Mouse (Mus musculus): ENCODE measurements around the gene Olfr1420. TPM values are rescaled to one million over a fixed set of nuclear protein-coding genes. Genes with fewer than 3 reads are reported as not detected.
A peak's percentile ranks its signal among the peaks of the same experiment; 100 is the strongest.
"Not testable (repeated sequence)": the region's sequence is repeated elsewhere in the genome, so short reads cannot be mapped to it uniquely, and the experiment has no call there.

The Olfr1420 gene
- total and polyA plus RNA-seq, 3 experiments: not detected

- no peaks in the 10 kb centered on the region for H3K4me1 ChIP-seq (ENCODE audit: control insufficient read depth in 1 of 2, insufficient read depth in 2 of 2)
- H3K9ac ChIP-seq (ENCODE audit: insufficient read depth, low read depth): no peak overlapping the region
- H3K36me3 ChIP-seq (replicated peaks in 1 of 2; ENCODE audit: control insufficient read depth in 1 of 2, insufficient read depth in 1 of 2, low read length in 1 of 2): no peaks in the 10 kb centered on the region
- dilution Hi-C loops (cut with MboI; ENCODE audit: extremely low pct_ligation_motif_present, extremely low pct_unique_long_range_greater_than_20kb, low sequenced_read_pairs) (no loop called here), in situ Hi-C loops (cut with MboI; ENCODE audit: low pct_ligation_motif_present, low pct_unique_long_range_greater_than_20kb, low sequenced_read_pairs) (no loop called here)
- H3K4me3 ChIP-seq (replicated peaks in 1 of 3; ENCODE audit: low read depth in 2 of 3, low read length in 2 of 3, poor library complexity in 1 of 3): no peak overlapping the region
- H3K27me3 ChIP-seq (replicated peaks): no peaks in the 10 kb centered on the region
- DNase-seq (ENCODE audit: extremely low read depth): no peak
- no peak overlapping the region for H3K27ac ChIP-seq (ENCODE audit: insufficient read depth, low read depth)
- TF ChIP-seq UBTF (IDR thresholded peaks at IDR 0.05; ENCODE audit: low read depth, low read length): no peak
- TF ChIP-seq KAT2A (IDR thresholded peaks at IDR 0.05; ENCODE audit: insufficient replicate concordance, low read length): no peak
- no peak for TF ChIP-seq HCFC1 (IDR thresholded peaks at IDR 0.05; ENCODE audit: low read depth, low read length)
- TF ChIP-seq MAFK (IDR thresholded peaks at IDR 0.05; ENCODE audit: insufficient replicate concordance, low read length): no peak
- no peak for TF ChIP-seq MAX (IDR thresholded peaks at IDR 0.05; ENCODE audit: low read length)
- no peak for TF ChIP-seq JUN (IDR thresholded peaks at IDR 0.05; ENCODE audit: insufficient read depth, low read depth, low read length)
- no peak for TF ChIP-seq MEF2A (IDR thresholded peaks at IDR 0.05; ENCODE audit: borderline replicate concordance, low read depth, low read length)
- TF ChIP-seq RAD21 (IDR thresholded peaks at IDR 0.05; ENCODE audit: low read depth, low read length): peak; percentile 6
- TF ChIP-seq CTCF (conservative IDR thresholded peaks at IDR 0.05 in 1 of 2, IDR thresholded peaks at IDR 0.05 in 1 of 2; ENCODE audit: low read depth in 2 of 2, low read length in 2 of 2): peak in 1 of 2 experiments; percentile 16; a peak in 1 of 4 replicates
- H3K4me2 ChIP-seq (ENCODE audit: insufficient read depth, low read depth, poor library complexity, severe bottlenecking): no peak overlapping the region
- H3K79me2 ChIP-seq (replicated peaks; ENCODE audit: control insufficient read depth, extremely low read depth, insufficient read depth, poor library complexity, severe bottlenecking): no peaks in the 10 kb centered on the region
- H3K9me3 ChIP-seq (replicated peaks; ENCODE audit: low read length): peaks cover 10% of the 10 kb centered on the region
These were observed 18.5 kb upstream of the Olfr1420 start for GRCm38 (mm10) chr19:11867837-11868236.

- H3K4me3 ChIP-seq (replicated peaks in 1 of 3; ENCODE audit: low read depth in 2 of 3, low read length in 2 of 3, poor library complexity in 1 of 3): no peak within 1 kb of the TSS
- H3K4me1 ChIP-seq (ENCODE audit: control insufficient read depth in 1 of 2, insufficient read depth in 2 of 2): peaks cover 0 to 2% of the 10 kb centered on the region in 2 experiments; a peak in 1 of 4 replicates
- no peaks in the 10 kb centered on the region for H3K27me3 ChIP-seq (replicated peaks)
- TF ChIP-seq MAZ (IDR thresholded peaks at IDR 0.05; ENCODE audit: low read depth, low read length) (no peak), PAX5 (IDR thresholded peaks at IDR 0.05; ENCODE audit: low read length) (no peak), TBP (conservative IDR thresholded peaks at IDR 0.05; ENCODE audit: low read depth, low read length) (no peak), MYC (IDR thresholded peaks at IDR 0.05; ENCODE audit: low read depth, low read length) (no peak), ZKSCAN1 (IDR thresholded peaks at IDR 0.05; ENCODE audit: borderline replicate concordance, low read depth, low read length) (no peak), HCFC1 (IDR thresholded peaks at IDR 0.05; ENCODE audit: low read depth, low read length) (no peak), JUND (conservative IDR thresholded peaks at IDR 0.05; ENCODE audit: low read depth, low read length) (no peak)
- H3K36me3 ChIP-seq (replicated peaks in 1 of 2; ENCODE audit: control insufficient read depth in 1 of 2, insufficient read depth in 1 of 2, low read length in 1 of 2): no peaks in the 10 kb centered on the region
- no peaks in the 10 kb centered on the region for H3K79me2 ChIP-seq (replicated peaks; ENCODE audit: control insufficient read depth, extremely low read depth, insufficient read depth, poor library complexity, severe bottlenecking)
- H3K4me2 ChIP-seq (ENCODE audit: insufficient read depth, low read depth, poor library complexity, severe bottlenecking): no peak within 1 kb of the TSS
- in situ Hi-C loops (cut with MboI; ENCODE audit: low pct_ligation_motif_present, low pct_unique_long_range_greater_than_20kb, low sequenced_read_pairs): no loop called here
- H3K27ac ChIP-seq (ENCODE audit: insufficient read depth, low read depth): no peak within 1 kb of the TSS
- no peak for DNase-seq (ENCODE audit: extremely low read depth)
- H3K9me3 ChIP-seq (replicated peaks; ENCODE audit: low read length): no peaks in the 10 kb centered on the region
- H3K9ac ChIP-seq (ENCODE audit: insufficient read depth, low read depth): no peak within 1 kb of the TSS
- dilution Hi-C loops (cut with MboI; ENCODE audit: extremely low pct_ligation_motif_present, extremely low pct_unique_long_range_greater_than_20kb, low sequenced_read_pairs): no loop called here
These were observed 11.4 kb upstream of the Olfr1420 start, which contains the start of gene Olfr1419 for GRCm38 (mm10) chr19:11875006-11875405. TSS of gene Olfr1419 (minus strand) at chr19:11875106.

GRCm38 (mm10) chr19:11878404-11878803 lies 8.0 kb upstream of the Olfr1420 start:
- H3K36me3 ChIP-seq (replicated peaks in 1 of 2; ENCODE audit: control insufficient read depth in 1 of 2, insufficient read depth in 1 of 2, low read length in 1 of 2); H3K4me2 ChIP-seq (ENCODE audit: insufficient read depth, low read depth, poor library complexity, severe bottlenecking); H3K9ac ChIP-seq (ENCODE audit: insufficient read depth, low read depth); H3K9me3 ChIP-seq (replicated peaks; ENCODE audit: low read length); dilution Hi-C loops (cut with MboI; ENCODE audit: extremely low pct_ligation_motif_present, extremely low pct_unique_long_range_greater_than_20kb, low sequenced_read_pairs); DNase-seq (ENCODE audit: extremely low read depth); in situ Hi-C loops (cut with MboI; ENCODE audit: low pct_ligation_motif_present, low pct_unique_long_range_greater_than_20kb, low sequenced_read_pairs); H3K27me3 ChIP-seq (replicated peaks); H3K4me1 ChIP-seq (ENCODE audit: control insufficient read depth in 1 of 2, insufficient read depth in 2 of 2); H3K27ac ChIP-seq (ENCODE audit: insufficient read depth, low read depth); H3K4me3 ChIP-seq (replicated peaks in 1 of 3; ENCODE audit: low read depth in 2 of 3, low read length in 2 of 3, poor library complexity in 1 of 3); H3K79me2 ChIP-seq (replicated peaks; ENCODE audit: control insufficient read depth, extremely low read depth, insufficient read depth, poor library complexity, severe bottlenecking): not testable (repeated sequence)

All from CH12.LX (cell line).